8 mouse cellular contexts compared by ENCODE assay signal in genomic region chr5:31221304-31221945, GRCm38 (mm10). TPM values are rescaled to one million over a fixed set of nuclear protein-coding genes. Genes with fewer than 3 reads are reported as not detected.
DNase-seq lines count a peak whose midpoint lies in the region; ATAC-seq and TF ChIP-seq lines count a peak whose summit lies in the region.

No protein-coding gene starts in this region.

- H3K9me3 ChIP-seq in ES-E14 (ENCODE audit: control insufficient read depth, insufficient read depth, low read depth, low read length), result no peaks in the 10 kb centered on the region
- H3K9me3 ChIP-seq in hindbrain, embryonic 12.5 days (replicated peaks), result no peaks in the 10 kb centered on the region
- H3K9me3 ChIP-seq in neural tube, embryonic 12.5 days, result no peaks in the 10 kb centered on the region

- peaks cover 0 to 3% of the 10 kb centered on the region in 2 experiments; a peak in 1 of 4 replicates for H3K4me1 ChIP-seq in ES-E14 (ENCODE audit: control insufficient read depth in 2 of 2, insufficient read depth in 2 of 2, low read length in 2 of 2, poor library complexity in 1 of 2)
- H3K4me1 ChIP-seq in hindbrain, embryonic 12.5 days, result peaks cover 9% of the 10 kb centered on the region
- H3K4me1 ChIP-seq in neural tube, embryonic 12.5 days, result peaks cover 6% of the 10 kb centered on the region

- H3K4me2 ChIP-seq in hindbrain, embryonic 12.5 days (replicated peaks), result peak overlapping the region; percentile 83
- H3K4me2 ChIP-seq in neural tube, embryonic 12.5 days (replicated peaks), result peak overlapping the region; percentile 84

- ATAC-seq in hindbrain, embryonic 12.5 days (ENCODE audit: low FRiP score), result peak; percentile 21; the same call in 1 of the 2 replicates
- no peak for ATAC-seq in neural tube, embryonic 12.5 days (ENCODE audit: low FRiP score, low read depth)

- H3K27me3 ChIP-seq in hindbrain, embryonic 12.5 days, result no peaks in the 10 kb centered on the region
- H3K27me3 ChIP-seq in neural tube, embryonic 12.5 days (replicated peaks), result no peaks in the 10 kb centered on the region

- intact Hi-C loops in heart, postnatal 10 days (cut with DNase I), result no loop called here

- WGBS in hindbrain, embryonic 12.5 days, result 15% methylated on average over 11 of the region's 11 CpGs
- WGBS in neural tube, embryonic 12.5 days, result 14% methylated on average over 11 of the region's 11 CpGs

- H3K9ac ChIP-seq in ES-E14 (ENCODE audit: insufficient read depth, low read depth, low read length, poor library complexity, severe bottlenecking), result peak overlapping the region; percentile 96
- peak overlapping the region; percentile 95 for H3K9ac ChIP-seq in hindbrain, embryonic 12.5 days
- peak overlapping the region; percentile 94 for H3K9ac ChIP-seq in neural tube, embryonic 12.5 days

- no peaks in the 10 kb centered on the region for H3K36me3 ChIP-seq in ES-E14 (ENCODE audit: control insufficient read depth, insufficient read depth, low read length, poor library complexity, severe bottlenecking)
- H3K36me3 ChIP-seq in hindbrain, embryonic 12.5 days, result no peaks in the 10 kb centered on the region
- no peaks in the 10 kb centered on the region for H3K36me3 ChIP-seq in neural tube, embryonic 12.5 days

- in situ Hi-C loops in ES-E14 (cut with MboI; ENCODE audit: low sequenced_read_pairs in 2 of 2, unreplicated experiment in 2 of 2), result no loop called here

- peak overlapping the region; percentile 67 for H3K27ac ChIP-seq in ES-E14 (ENCODE audit: insufficient read depth, low read depth, low read length, poor library complexity, severe bottlenecking)
- H3K27ac ChIP-seq in hindbrain, embryonic 12.5 days, result peak overlapping the region; percentile 96
- H3K27ac ChIP-seq in neural tube, embryonic 12.5 days, result peak overlapping the region; percentile 88

- peak; percentile 88 for DNase-seq in heart, adult 11 months
- no peak for DNase-seq in heart, postnatal 10 days
- DNase-seq in ES-E14 (ENCODE audit: low read depth, low spot score) (peak; percentile 43), liver (peak; percentile 79)
- DNase-seq in embryo, embryonic 10.5 days (ENCODE audit: low spot score), result peak; percentile 87
- no peak for DNase-seq in urinary bladder, postnatal 36 days (ENCODE audit: low spot score in 2 of 2)

- peak overlapping the region; percentile 81 to 96 for H3K4me3 ChIP-seq in ES-E14 (ENCODE audit: insufficient read depth in 1 of 2, low read depth in 1 of 2, low read length in 2 of 2, poor library complexity in 1 of 2, severe bottlenecking in 1 of 2)
- H3K4me3 ChIP-seq in hindbrain, embryonic 12.5 days, result peak overlapping the region; percentile 97
- H3K4me3 ChIP-seq in neural tube, embryonic 12.5 days, result peak overlapping the region; percentile 96

TF ChIP-seq in ES-E14, 5 proteins besides CTCF, POLR2A, EP300 and RAD21:
- TF ChIP-seq ZC3H11A (IDR thresholded peaks at IDR 0.05; ENCODE audit: borderline replicate concordance, low read depth, low read length) (no peak), HCFC1 (IDR thresholded peaks at IDR 0.05; ENCODE audit: borderline replicate concordance, insufficient read depth, low read length) (no peak), MAFK (IDR thresholded peaks at IDR 0.05; ENCODE audit: insufficient read depth, low read depth, low read length) (no peak), CHD2 (IDR thresholded peaks at IDR 0.05; ENCODE audit: low read depth, low read length) (no peak), ZNF384 (IDR thresholded peaks at IDR 0.05; ENCODE audit: low read depth, low read length) (no peak)

RNA-seq across cellular contexts. Expression of gene Ppm1g, which starts 0.9 kb away (rescaled TPM):
- 10 to 100 TPM; 70.1 to 86.9 TPM for total RNA-seq in heart, postnatal 10 days (2021)
- total RNA-seq in ES-E14 (2012; rRNA removed), result 285 and 294 TPM in 2 replicates
- 149 TPM in 2 replicates for polyA plus RNA-seq in hindbrain, embryonic 12.5 days (2016; fragmentation: Nextera tagmentation; extraction: Ambion mirVana)
- polyA plus RNA-seq in neural tube, embryonic 12.5 days (2016; fragmentation: Nextera tagmentation; extraction: Ambion mirVana), result 151 and 161 TPM in 2 replicates

RNA-seq across cellular contexts. Expression of gene Nrbp1, which starts 19.2 kb away (rescaled TPM):
- total RNA-seq in heart, postnatal 10 days (2021), result 10 to 100 TPM; 83.8 to 85.2 TPM
- 42.4 and 53.1 TPM in 2 replicates for total RNA-seq in ES-E14 (2012; rRNA removed)
- polyA plus RNA-seq in hindbrain, embryonic 12.5 days (2016; fragmentation: Nextera tagmentation; extraction: Ambion mirVana), result 148 and 151 TPM in 2 replicates
- polyA plus RNA-seq in neural tube, embryonic 12.5 days (2016; fragmentation: Nextera tagmentation; extraction: Ambion mirVana), result 150 TPM in 2 replicates

RNA-seq across cellular contexts. Expression of gene Zfp513, which starts 19.3 kb away (rescaled TPM):
- 10 to 100 TPM; 12.7 to 12.9 TPM for total RNA-seq in heart, postnatal 10 days (2021)
- 15.2 and 18.5 TPM in 2 replicates for total RNA-seq in ES-E14 (2012; rRNA removed)
- polyA plus RNA-seq in hindbrain, embryonic 12.5 days (2016; fragmentation: Nextera tagmentation; extraction: Ambion mirVana), result 22.9 and 24.8 TPM in 2 replicates
- polyA plus RNA-seq in neural tube, embryonic 12.5 days (2016; fragmentation: Nextera tagmentation; extraction: Ambion mirVana), result 24.2 and 27.3 TPM in 2 replicates

RNA-seq across cellular contexts. Expression of gene Gm9970, which starts 19.6 kb away (rescaled TPM):
- total RNA-seq in heart, postnatal 10 days (2021), result 1 to 10 TPM in 1 of 2 experiments, not detected in 1; 1.0 TPM
- total RNA-seq in ES-E14 (2012; rRNA removed), result not detected in 2 replicates
- 0.57 and 0.94 TPM in 2 replicates for polyA plus RNA-seq in hindbrain, embryonic 12.5 days (2016; fragmentation: Nextera tagmentation; extraction: Ambion mirVana)
- 0.80 and 0.90 TPM in 2 replicates for polyA plus RNA-seq in neural tube, embryonic 12.5 days (2016; fragmentation: Nextera tagmentation; extraction: Ambion mirVana)

RNA-seq across cellular contexts. Expression of gene Eif2b4, which starts 28.2 kb away (rescaled TPM):
- total RNA-seq in heart, postnatal 10 days (2021), result 10 to 100 TPM; 44.8 to 45.2 TPM
- 74.5 and 76.8 TPM in 2 replicates for total RNA-seq in ES-E14 (2012; rRNA removed)
- polyA plus RNA-seq in hindbrain, embryonic 12.5 days (2016; fragmentation: Nextera tagmentation; extraction: Ambion mirVana), result 63.0 and 64.4 TPM in 2 replicates
- polyA plus RNA-seq in neural tube, embryonic 12.5 days (2016; fragmentation: Nextera tagmentation; extraction: Ambion mirVana), result 71.7 and 80.3 TPM in 2 replicates

Comparison
In these comparisons a context has a peak if more than half of its experiments do, and no peak if none do; other contexts are left out.
1. DNase-seq: peak in heart, adult 11 months (single experiment), ES-E14 (single experiment), embryo, embryonic 10.5 days (single experiment) and liver (single experiment); none in heart, postnatal 10 days (0 of 2) and urinary bladder, postnatal 36 days (0 of 2).
2. Peak in every context shown above with its lines, with median percentiles within 50 percentile points of each other: H3K27ac ChIP-seq, H3K4me3 ChIP-seq and H3K9ac ChIP-seq.